Mouse (Mus musculus) gonadal fat pad, adult 2 months (tissue): ENCODE results near the gene Itk. TPM values are rescaled to one million over a fixed set of nuclear protein-coding genes. Genes with fewer than 3 reads are reported as not detected.
A peak's percentile ranks its signal among the peaks of the same experiment; 100 is the strongest.
"Not testable (repeated sequence)": the region's sequence is repeated elsewhere in the genome, so short reads cannot be mapped to it uniquely, and the experiment has no call there.

Experiments used
- DNase-seq: peaks from one replicate; pipeline ENCODE4 v3.0.0-alpha.2; 2012; ENCODE audit warnings: low read depth
- polyA plus RNA-seq: library from polyadenylated mRNA; depleted of rRNA; stranded (reverse); fragments of >200 nt; gene quantifications from 2 replicates; pipeline ENCODE4 v1.2.3, GENCODE M21; 2012; rRNA removed

Gene Itk
- polyA plus RNA-seq, result 0.19 and 0.20 TPM in 2 replicates

DNA sequence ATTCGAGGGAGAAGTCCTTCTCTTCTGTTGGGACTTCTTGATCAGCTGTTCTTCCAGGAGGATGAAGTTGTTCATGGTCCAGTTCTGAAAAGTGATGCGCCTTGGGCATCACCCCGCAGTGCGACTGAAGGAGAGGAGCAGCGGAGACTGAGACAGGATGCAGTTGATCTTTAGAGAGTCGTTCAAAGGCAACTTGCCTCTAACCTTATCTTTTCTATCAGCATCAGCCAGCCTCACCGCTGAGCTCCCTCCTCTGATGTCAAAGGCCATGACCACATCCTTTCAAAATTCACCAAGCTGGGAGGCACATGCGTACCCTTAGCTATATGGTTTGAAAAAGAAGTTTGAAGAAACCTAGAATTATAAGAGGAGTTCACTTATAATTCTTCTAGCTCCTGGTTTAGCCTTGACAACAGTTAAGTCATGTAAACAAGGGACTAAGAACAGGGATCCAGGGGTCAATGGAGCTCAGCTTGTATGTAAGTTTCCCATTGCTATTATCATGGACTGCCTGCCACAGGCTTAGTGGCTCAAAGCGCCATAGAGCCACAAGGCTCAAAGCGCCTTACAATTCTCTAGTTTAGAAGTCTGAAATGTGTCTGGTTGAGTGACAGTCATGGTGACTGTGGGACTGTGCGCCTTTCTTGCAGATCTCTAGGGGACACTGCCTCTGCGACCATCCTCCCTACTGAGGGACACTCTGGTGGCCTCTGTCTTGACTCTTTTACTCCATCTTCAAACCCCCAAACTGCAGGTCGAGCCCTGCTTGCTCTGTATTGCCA, at the start of gene Itk:
Itk (minus strand) TSS at position 180 of the 782 bp plus-strand sequence.
- no peak for DNase-seq

DNA sequence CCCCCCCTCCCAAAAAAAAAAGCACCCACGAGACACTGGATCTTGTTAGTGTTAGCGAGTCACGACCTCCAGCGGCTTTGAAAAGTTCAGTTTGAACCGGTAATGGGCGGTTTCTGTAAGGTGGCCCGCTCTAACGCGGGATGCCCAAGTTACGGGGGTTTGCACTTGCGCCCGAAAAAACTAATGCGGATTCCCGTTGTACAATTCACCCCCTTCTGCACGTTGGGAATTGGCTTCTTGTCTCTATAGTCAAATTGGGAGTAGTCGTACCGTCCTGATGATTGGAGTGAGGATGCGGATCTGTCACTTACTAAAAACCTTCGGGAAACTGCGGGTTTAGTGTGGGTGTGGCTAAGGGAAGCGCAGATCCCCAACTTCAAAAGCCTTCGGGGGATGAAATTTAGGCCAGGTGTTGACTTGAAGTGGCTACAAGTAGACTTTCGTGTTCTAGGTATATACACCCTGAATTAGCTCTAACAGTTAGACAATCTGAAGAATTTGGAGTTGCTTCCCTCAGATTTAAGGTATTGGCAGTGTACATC, 48.2 kb upstream of the Itk start:
- DNase-seq, result no peak

DNA sequence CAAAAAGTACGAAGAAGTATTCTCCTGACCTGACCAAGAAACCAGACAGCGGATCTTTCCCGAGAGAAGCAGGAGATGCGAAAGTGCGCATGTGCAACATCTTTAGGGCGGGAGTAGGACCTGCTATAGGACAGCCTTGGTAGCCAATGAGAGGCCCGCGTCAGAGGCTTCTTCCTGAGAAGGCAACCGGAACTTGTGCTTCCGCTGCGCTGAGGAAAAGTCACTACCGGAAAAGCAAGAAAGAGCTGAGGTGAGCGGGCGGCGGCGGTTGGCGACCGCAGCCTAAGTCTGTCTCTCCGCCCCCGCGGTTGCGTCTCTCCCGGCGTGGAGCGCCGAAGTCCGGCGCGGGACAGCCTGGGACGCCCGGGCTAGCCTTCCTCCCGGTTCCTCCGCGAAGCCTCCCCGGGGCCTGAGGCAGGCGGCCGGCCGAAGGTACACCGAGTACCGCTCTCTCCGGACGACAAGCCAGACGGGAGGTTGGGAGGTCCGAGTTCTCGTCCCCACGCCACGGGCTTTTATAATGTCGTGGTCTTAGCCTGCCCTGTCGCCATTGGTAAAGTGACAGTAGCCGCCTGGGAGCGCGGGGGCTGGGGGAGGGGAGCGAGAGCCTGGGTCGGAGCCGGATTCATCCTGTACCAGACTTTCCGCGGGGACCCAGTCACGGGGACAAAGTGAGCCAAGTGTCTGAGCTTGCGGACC, 47.6 kb upstream of the Itk start, which contains the start of gene Med7:
Med7 (plus strand) TSS at position 166 of the 699 bp plus-strand sequence.
- DNase-seq, result peak; percentile 89

DNA sequence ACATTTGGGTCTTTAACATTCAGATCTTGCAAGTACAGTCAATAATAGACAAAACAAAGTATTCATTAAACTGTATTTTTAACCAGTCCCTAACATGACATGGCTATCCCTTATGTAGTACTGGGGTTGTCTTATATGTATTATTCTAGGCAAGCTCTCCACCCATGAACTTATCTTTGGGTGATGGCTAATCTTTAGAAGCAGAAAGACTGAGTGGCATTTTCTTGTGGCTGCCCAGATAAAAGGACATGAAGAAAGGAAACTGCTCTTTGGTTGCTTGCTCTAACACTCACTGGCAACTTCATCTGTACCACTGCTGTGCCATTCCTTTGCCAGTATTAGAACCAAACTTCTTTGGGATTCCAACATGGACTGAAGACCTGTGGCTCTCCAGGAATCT, 46.0 kb upstream of the Itk start:
- no peak for DNase-seq

DNA sequence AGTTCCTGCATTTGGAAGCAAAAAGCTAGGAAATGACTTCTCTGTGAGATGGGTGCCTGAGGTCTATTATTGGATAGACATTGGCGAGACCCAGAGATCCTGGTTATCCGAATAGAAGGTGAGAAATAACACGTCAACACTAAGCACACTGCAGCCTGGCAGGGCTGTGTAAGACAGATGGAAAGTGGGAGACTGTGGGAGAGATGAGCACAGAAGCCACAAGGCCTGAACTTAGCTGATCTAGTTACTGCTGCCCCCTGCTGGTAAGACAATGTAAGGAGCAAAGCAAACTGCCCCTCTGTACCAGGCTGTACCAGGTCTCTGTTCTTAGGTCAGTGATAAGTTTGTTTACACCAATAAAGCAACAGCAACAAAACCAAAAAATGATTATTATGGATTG, 41.8 kb upstream of the Itk start:
- no peak for DNase-seq

DNA sequence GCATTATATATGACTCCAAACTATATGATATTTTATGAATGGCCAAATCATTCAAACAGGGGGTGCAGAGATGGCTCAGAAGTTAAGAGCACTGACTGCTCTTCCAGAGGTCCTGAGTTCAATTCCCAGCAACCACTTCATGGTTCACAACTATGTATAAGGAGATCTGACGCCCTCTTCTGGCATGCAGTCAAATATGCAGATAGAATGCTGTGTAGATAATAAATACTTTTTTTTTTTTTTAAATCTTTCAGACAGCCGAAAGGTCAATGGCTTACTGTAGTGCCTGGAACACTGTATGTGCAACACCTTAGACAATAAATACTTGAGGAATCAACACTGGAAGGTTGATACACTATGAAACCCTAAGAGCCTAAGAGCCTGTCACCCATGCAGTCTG, 40.8 kb upstream of the Itk start:
- DNase-seq, result no peak

DNA sequence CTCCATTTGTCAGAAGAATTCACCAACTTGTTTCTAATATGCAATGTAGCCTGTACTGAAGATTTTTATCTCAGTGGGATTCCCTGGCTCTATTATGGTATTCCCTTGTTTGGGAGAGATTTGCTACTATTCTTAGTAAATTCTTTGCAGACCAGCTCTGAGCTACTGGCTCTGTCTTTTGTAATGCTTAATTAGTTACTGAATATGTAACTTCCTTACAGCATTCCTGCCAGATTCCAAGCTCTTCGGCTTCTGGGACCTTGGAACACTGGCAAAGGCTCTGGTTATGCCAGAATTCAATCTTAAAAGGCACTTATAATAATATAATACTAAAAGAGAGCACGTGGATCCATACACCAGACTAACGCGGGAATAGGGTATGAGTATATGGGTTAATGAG, 38.8 kb upstream of the Itk start:
- DNase-seq, result not testable (repeated sequence)

DNA sequence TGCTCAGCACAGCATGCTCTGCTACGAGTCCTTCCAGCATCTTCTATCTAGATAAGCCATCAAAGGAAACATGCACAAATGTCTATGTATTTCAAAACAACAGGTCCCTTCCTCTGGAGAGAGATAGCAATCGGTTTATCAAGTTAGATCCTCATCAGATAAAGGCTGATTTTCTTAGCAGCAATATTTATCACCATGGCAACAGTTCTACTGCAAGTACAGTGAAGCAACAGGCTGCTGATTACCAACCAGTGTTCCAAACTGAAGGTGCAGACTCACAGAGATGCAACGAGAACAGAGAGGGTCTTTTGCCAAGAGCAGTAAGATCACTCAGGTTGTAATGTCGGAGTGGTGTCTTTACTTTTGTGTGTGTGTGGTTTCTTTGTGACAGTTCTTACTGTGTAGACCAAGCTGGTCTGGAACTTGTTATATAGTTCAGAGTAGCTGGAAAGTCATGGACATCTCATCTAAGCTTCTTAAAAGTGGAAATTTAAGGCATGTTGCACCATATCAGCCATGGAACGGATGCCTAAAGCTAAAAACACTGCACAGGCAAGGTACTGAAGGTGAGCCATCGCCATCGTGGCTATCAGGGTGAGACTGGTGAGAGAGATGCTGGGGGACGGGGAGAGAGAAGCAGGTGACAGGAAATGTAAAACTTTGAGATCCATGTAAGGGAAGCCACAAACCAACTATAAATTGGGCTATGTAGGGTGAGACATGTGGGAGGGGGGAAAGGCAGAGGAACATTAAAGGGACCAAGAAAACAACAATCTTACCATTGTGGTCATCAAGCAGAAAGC, 32.0 kb upstream of the Itk start:
- DNase-seq, result no peak

DNA sequence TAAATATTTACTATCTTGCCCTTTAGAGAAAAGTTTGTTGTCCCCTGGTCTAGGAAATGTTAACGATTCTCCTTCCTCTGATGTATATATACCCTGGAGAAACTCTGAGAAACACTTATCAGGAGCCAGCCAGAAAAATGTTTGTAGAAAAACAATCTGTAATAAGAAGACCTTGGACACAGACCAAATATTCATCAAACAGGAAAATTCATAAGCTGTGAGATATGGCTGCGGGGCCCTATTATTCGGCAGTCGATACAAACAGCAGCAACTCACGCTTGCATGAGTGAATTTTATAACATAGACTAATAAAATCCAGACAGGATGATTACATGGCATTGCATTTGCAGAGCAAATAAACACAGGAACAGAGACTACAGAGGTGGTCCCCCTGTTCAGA, 29.5 kb upstream of the Itk start:
- DNase-seq, result no peak

DNA sequence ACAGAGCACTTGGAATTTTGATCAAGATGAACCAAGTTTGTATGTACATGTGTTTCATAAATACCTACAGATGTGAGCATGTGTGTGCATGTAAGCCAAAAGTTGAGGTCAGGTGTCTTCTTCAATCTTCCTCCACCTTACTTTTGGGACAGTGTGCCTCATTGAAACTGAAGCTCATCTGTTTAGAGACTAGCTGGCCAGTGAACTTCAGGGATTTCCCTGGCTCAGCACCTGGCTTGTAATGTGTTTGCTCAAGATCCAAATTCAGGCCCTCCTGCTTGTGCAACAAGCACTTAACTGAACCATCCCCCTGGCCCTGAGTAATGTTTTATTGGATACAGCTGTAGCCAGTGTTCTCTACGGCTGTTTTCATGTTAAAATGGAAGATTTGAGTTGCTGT, 29.1 kb upstream of the Itk start:
- no peak for DNase-seq

DNA sequence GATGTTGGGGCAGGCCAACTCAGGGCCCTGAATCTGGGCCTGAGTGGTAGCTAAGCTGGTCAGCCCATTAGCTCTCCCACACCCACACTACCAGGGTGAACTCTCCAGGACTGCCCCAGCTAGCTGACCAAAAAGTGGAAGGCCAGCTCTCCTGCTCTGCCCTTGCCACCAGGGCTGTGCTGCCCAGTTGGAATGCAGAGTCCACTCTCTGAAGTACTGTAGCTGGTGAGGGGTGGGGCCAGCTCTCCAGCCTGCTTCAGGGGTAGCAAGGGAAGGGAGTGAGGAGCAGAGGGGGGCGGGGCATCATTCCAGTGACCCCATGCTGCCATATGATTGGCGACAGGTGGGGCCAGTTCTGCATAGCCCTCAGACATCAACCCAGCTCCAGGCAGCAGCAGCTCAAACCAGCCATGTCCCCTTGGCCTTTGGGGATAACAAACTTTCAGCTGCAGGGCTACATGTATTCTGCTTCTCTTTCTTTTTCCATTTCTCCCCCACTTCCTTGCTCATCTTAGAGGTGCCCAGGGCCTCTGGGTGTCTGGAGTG, 20.8 kb upstream of the Itk start:
- no peak for DNase-seq

DNA sequence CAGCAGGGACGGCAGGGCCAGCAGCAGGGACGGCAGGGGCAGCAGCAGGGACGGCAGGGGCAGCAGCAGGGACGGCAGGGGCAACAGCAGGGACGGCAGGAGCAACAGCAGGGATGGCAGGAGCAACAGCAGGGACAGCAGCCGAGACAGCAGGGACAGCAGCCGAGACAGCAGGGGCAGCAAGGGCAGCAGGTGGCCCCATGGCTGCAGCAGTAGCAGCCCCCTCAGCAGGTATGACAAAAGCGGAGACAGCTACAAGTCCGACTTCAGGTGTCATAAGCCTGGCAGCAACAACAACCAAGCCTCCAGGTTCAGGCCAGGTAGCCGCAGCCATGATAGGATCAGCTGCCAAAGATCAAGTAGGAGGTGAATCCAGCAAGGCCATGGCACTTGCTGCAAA, 17.4 kb upstream of the Itk start:
- no peak for DNase-seq

DNA sequence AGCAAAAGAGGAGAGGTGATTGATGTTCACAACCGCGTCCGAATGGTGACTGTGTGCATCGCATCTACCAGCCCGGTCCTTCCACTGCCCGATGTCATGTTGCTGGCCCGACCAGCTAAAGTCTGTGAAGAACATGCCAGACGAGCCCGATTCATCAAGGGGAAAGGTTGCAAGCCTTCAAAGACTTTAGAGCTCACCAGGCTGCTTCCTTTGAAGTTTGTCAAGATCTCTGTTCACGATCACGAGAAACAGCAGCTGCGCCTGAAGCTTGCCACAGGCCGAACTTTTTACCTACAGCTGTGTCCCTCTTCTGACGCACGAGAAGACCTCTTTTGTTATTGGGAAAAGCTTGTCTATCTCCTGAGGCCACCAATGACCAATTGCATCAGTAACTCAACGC, 15.7 kb upstream of the Itk start:
- no peak for DNase-seq

DNA sequence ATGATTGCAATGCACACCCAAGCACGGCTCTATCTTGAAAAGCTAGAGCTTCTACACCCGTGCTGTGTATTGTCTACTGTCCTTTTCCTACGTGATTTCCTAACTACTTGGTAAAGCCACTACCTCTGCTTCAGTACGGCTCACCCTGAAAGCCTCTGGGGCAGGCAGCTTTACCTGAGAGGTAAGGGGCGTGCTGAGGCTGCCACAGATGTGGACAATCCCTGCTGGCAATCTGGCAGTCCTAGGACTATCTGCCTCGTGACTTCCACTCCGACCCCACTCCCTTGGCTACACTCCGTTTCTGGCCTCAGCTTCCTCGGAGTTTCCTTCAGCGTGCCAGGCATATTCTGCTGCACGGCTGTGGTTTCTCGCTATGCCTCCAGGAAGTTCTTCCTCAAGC, 12.2 kb upstream of the Itk start:
- no peak for DNase-seq

DNA sequence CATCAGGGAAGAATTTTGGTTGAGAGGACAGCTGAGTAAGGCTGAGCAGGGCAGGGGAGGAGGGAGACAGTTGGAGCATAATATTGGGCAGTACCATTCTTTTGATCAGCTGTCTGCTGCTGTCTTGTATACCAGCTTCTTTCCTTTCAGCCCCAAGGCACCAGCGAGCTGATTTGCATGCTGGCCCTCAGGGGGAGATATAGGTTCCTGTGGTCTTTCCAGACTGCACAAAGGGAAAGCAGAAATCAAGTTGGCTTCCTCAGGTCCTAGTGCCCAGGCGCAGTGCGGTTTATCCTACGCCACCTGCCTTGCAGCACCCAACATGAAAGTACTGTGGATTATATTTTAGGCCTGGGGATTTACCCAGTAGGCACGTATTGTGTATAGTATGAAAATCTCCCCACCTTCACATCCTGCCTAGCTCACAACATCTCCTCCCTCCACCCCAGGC, 9.6 kb upstream of the Itk start:
- DNase-seq, result no peak

DNA sequence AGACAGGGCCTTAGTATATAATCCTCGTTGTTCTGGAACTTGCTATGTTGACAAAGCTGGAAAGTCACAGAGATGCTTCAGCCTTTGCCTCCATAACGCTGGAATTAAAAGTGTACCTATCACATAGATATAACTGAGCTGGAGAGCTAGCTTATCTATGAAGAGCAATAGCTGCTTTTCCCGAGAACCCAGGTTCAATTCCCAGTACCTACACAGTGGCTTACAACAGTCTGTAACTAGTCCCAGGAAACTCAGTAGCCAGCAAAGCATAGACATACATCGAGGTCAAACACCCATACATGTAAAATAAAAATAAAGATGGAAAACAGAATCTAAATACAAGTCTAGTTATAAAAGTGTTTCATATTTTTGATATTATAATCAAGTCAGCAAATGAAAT, 9.2 kb upstream of the Itk start:
- no peak for DNase-seq

DNA sequence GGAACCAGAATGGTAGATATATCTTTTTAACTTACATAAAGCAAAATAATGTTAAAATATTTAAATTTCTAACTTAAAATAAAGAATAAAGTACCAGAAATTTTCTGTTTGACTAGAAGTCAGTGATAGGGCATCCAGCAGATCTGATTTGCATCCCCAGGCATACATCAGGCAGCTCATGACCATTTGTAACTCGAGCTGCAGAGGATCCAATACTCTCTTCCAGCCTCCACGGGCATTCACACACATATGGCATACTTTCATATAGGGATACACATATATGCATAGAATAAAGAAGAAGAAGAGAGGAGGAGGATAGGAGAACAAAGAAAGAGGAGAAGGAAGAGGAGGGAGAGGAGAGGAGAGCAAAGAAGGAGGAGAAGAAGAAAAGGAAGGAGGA, 8.6 kb upstream of the Itk start:
- DNase-seq, result no peak

DNA sequence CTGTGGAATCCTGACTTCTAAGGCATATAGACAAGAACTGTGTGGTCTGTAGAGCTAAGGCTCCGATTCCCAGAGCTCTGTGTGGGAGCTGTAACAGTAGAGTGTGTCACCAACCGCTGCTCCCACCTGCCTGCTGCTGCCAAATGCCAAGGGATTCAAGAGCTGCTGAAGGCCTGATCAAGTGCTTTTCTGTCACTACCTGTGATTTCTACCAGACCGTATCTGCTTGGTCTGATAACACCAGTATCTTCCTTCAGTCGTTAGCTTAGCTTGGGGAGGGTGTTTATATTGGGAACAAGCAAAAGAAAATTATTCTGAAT, 7.5 kb upstream of the Itk start:
- no peak for DNase-seq

DNA sequence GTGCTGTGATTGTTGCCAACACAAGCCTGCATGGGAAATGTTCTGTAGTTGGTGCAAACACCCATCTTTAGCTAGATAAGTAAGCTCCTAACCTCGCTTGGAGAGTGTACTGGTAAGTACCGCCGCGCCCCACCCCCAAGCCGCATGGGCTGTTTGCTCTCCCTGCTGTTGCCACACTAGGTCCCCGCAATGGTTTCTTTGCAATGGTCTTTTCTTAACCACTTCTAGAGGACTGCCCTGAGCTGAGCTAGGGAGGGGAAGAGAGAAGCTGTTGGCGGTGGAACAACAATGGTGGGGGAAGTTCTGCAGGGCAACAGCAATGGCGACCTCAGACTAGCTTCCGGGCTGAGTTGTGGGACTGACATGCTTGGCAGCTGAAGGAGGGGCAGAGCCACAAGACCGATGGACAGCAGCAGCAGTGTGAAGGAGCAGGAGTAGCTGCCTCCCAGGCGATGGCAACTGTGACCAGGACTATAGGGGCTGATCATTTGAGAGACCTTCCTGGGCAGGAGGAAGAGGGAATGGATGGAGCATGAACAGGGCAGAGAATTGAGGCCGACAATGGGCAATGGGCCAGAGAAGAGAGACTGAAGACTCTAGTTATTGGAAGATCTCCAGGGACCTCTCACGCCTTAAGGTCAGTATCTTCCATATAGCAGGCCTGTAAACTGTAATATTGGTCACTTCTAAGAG, 7.0 kb upstream of the Itk start, which contains the start of gene Fam71b:
Fam71b (plus strand) TSS at position 393 of the 693 bp plus-strand sequence.
- no peak for DNase-seq

DNA sequence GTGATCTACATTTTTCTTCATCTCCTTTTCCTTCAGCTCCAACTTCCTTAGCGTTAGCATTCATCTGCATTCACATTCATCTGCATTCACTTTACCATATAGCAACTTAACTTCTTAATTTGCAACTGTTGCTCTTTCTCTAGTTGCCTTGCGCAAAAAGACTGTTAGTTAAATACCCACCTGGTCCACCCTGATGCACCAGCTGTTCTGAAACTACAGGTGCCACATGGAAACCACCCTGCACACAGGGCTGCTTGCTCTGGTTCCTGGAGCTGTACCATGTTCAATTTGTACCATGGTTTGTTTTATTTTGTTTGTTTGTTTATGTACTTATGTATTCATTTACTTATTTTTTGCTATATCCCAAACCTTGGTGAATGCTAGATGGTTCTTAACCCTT, 6.4 kb upstream of the Itk start:
- no peak for DNase-seq

DNA sequence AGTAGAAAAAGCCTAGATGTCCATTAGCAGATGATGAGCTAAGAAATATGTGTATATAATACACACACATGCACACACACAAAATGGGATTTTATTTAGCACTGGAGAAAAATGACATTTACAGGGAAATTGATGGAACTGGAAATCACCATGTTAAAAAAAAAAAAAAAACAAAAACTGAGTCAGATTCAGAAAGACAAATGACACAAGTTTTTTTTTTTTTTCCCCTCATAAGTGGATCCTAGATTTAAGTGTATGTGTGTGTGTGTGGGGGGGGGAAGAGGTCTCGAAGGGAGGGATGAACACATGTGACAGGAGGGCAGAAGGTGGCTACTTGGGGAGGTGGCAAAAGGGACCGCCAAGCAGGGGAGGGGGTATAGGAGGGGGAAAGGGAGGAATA, 5.8 kb upstream of the Itk start:
- no peak for DNase-seq
